In the genomic region with DNA sequence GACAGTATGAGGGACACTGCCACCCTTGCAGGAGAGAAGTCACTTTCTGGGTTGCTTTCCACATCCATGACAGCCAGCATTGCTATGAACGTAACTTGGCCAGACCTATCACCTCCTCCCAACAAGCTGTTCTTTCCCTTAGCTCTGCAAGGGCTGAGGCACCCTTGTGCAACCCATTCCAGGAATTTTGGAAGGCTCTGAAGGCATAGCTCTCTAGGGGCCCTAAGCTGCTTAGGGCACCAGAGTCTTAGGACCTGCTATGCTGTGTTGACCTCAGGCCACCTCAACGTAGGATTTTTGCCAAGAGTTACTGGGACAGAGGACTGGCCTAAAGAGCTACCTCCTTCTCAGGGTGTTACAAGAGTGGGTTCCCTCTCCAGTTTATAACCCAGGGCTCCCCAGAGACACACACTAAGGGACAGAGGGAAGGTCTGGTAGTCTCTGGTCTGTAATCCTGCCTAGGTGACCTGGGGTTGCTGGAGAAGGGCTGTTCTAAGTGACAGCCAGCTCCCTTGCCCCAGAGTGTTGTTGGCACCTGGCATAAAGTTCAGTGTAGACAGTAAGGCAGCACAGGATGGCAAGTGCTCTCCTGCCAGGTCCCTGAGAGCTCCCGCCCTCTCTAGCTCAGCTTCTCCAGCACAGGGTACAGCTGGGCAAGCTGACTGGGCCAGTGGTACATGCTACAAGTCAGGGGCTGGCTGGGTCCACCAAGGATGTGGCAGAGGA, we compare ENCODE assay signal across 16 mouse cellular contexts.
DNase-seq lines count a peak whose midpoint lies in the region; ATAC-seq and TF ChIP-seq lines count a peak whose summit lies in the region.
"Had no signal": no experiment of that assay in that cellular context is flagged by ENCODE, and none has a peak within 500 bp of the region (broad histone marks: within the 10 kb centered on the region; RNA-seq: fewer than 3 reads in every experiment).

No protein-coding gene starts in this region.

- no peak overlapping the region for H3K9ac ChIP-seq in kidney, postnatal 0 days (ENCODE audit: low read depth, low read length)
- H3K9ac ChIP-seq in kidney, embryonic 16.5 days (replicated peaks; ENCODE audit: low read length): no peak overlapping the region
- no peak overlapping the region for H3K9ac ChIP-seq in embryonic facial prominence, embryonic 15.5 days
- H3K9ac ChIP-seq: liver, embryonic 15.5 days; midbrain, embryonic 15.5 days had no signal

- no peak overlapping the region for H3K4me3 ChIP-seq in kidney, postnatal 0 days (replicated peaks; ENCODE audit: low read depth, low read length)
- no peak overlapping the region for H3K4me3 ChIP-seq in kidney, embryonic 16.5 days (ENCODE audit: low read length)
- no peak overlapping the region for H3K4me3 ChIP-seq in embryonic facial prominence, embryonic 15.5 days (replicated peaks)
- H3K4me3 ChIP-seq: liver, embryonic 15.5 days; midbrain, embryonic 15.5 days had no signal

- no peaks in the 10 kb centered on the region for H3K9me3 ChIP-seq in kidney, postnatal 0 days (replicated peaks; ENCODE audit: low read length)
- no peaks in the 10 kb centered on the region for H3K9me3 ChIP-seq in kidney, embryonic 16.5 days (ENCODE audit: low read length)
- H3K9me3 ChIP-seq in embryonic facial prominence, embryonic 15.5 days (replicated peaks): no peaks in the 10 kb centered on the region
- H3K9me3 ChIP-seq: liver, embryonic 15.5 days; midbrain, embryonic 15.5 days had no signal

- no peaks in the 10 kb centered on the region for H3K27me3 ChIP-seq in kidney, postnatal 0 days (ENCODE audit: insufficient read depth, low read length)
- H3K27me3 ChIP-seq in kidney, embryonic 16.5 days (ENCODE audit: insufficient read depth, low read length): no peaks in the 10 kb centered on the region
- no peaks in the 10 kb centered on the region for H3K27me3 ChIP-seq in embryonic facial prominence, embryonic 15.5 days
- H3K27me3 ChIP-seq: liver, embryonic 15.5 days; midbrain, embryonic 15.5 days had no signal

- peaks cover 37% of the 10 kb centered on the region for H3K4me1 ChIP-seq in kidney, postnatal 0 days (replicated peaks; ENCODE audit: insufficient read depth, low read length)
- H3K4me1 ChIP-seq in kidney, embryonic 16.5 days (ENCODE audit: insufficient read depth, low read length): peaks cover 51% of the 10 kb centered on the region
- peaks cover 35% of the 10 kb centered on the region for H3K4me1 ChIP-seq in embryonic facial prominence, embryonic 15.5 days
- H3K4me1 ChIP-seq: liver, embryonic 15.5 days had no signal

- H3K4me2 ChIP-seq in kidney, postnatal 0 days (ENCODE audit: low read length): no peak overlapping the region
- no peak overlapping the region for H3K4me2 ChIP-seq in kidney, embryonic 16.5 days (replicated peaks; ENCODE audit: low read depth, low read length)
- H3K4me2 ChIP-seq in embryonic facial prominence, embryonic 15.5 days (replicated peaks): no peak overlapping the region
- H3K4me2 ChIP-seq: liver, embryonic 15.5 days; midbrain, embryonic 15.5 days had no signal

- peaks cover 28% of the 10 kb centered on the region for H3K36me3 ChIP-seq in kidney, postnatal 0 days (ENCODE audit: insufficient read depth, low read length)
- H3K36me3 ChIP-seq in kidney, embryonic 16.5 days (ENCODE audit: insufficient read depth, low read length): peaks cover 30% of the 10 kb centered on the region
- peaks cover 41% of the 10 kb centered on the region for H3K36me3 ChIP-seq in embryonic facial prominence, embryonic 15.5 days

- WGBS in kidney, postnatal 0 days: 64% methylated on average over 3 of the region's 3 CpGs
- WGBS in kidney, embryonic 16.5 days: 69% methylated on average over 3 of the region's 3 CpGs
- 87% methylated on average over 3 of the region's 3 CpGs for WGBS in embryonic facial prominence, embryonic 15.5 days

- no peak for TF ChIP-seq CTCF in kidney, postnatal 0 days (IDR thresholded peaks at IDR 0.05; ENCODE audit: low read depth)

- ATAC-seq in kidney, postnatal 0 days (replicated peaks; ENCODE audit: low FRiP score, low read depth): no peak
- ATAC-seq in kidney, embryonic 16.5 days (ENCODE audit: low FRiP score, low TSS enrichment): no peak
- no peak for ATAC-seq in embryonic facial prominence, embryonic 15.5 days (ENCODE audit: insufficient number of reproducible peaks, low FRiP score, low TSS enrichment, low read depth)
- ATAC-seq: activated CD4-positive, CD25-positive, alpha-beta regulatory T cell, adult 4 months; intestine, postnatal 0 days; midbrain, embryonic 15.5 days had no signal

- peak; percentile 93 for DNase-seq in heart, adult 11 months
- no peak for DNase-seq in heart, postnatal 4 days
- DNase-seq in kidney, postnatal 0 days (ENCODE audit: low spot score): no peak
- DNase-seq in brain, adult 2 months (ENCODE audit: low read depth, low spot score): peak; percentile 61
- no peak for DNase-seq in thymus, postnatal 10 days (ENCODE audit: low spot score in 2 of 2)
- DNase-seq in urinary bladder, postnatal 14 days (ENCODE audit: low spot score): no peak
- DNase-seq: cerebellum, adult 9-11 months; embryo, embryonic 11 days; gastrocnemius, postnatal 36 days; thymus, postnatal 4 days had no signal

- peak overlapping the region; percentile 6; the same call in 1 of the 2 replicates for H3K27ac ChIP-seq in kidney, postnatal 0 days
- H3K27ac ChIP-seq in kidney, embryonic 16.5 days (ENCODE audit: low read length): no peak overlapping the region
- peak overlapping the region; percentile 34; the same call in 1 of the 2 replicates for H3K27ac ChIP-seq in embryonic facial prominence, embryonic 15.5 days (replicated peaks)
- H3K27ac ChIP-seq: liver, embryonic 15.5 days; midbrain, embryonic 15.5 days had no signal

Comparison
In these comparisons a context has a peak if more than half of its experiments do, and no peak if none do; other contexts are left out.
1. DNase-seq: peak in heart, adult 11 months (single experiment) and brain, adult 2 months (single experiment); none in heart, postnatal 4 days (single experiment), kidney, postnatal 0 days (single experiment), thymus, postnatal 10 days (0 of 2) and urinary bladder, postnatal 14 days (single experiment).